Mouse (Mus musculus) macrophage (primary cell): ENCODE measurements around the gene Serpinb3d. TPM values are rescaled to one million over a fixed set of nuclear protein-coding genes. Genes with fewer than 3 reads are reported as not detected.
"Not testable (repeated sequence)": the region's sequence is repeated elsewhere in the genome, so short reads cannot be mapped to it uniquely, and the experiment has no call there.

Experiments used
- H3K27ac ChIP-seq: fragments of 350-480 bp; formaldehyde crosslinking; 2 replicates; pipeline ENCODE4 v1.9.0; 2021
- H3K36me3 ChIP-seq: fragments of 350-480 bp; formaldehyde crosslinking; 2 replicates; pipeline ENCODE4 v1.9.0; 2021; ENCODE audit errors: inconsistent target
- H3K4me3 ChIP-seq: fragments of 350-480 bp; formaldehyde crosslinking; 2 replicates; pipeline ENCODE4 v1.9.0; 2021; ENCODE audit errors: inconsistent target
- H3K79me2 ChIP-seq: fragments of 350-480 bp; formaldehyde crosslinking; 2 replicates; pipeline ENCODE4 v1.9.0; 2021; ENCODE audit errors: inconsistent target
- WGBS: methylation state at CpG from one replicate; pipeline ENCODE4 v1.1.7; 2026; ENCODE audit warnings: inconsistent platforms; ENCODE audit not compliant: missing documents; 5-methylcytosine and 5-hydroxymethylcytosine counted together
- polyA plus RNA-seq: library from polyadenylated mRNA; stranded (reverse); fragments of 250-400 nt; gene quantifications from 3 replicates; pipeline ENCODE4 v1.2.4, GENCODE M21; 2018; ENCODE audit warnings: inconsistent platforms
- total RNA-seq, 78 experiments: library from RNA; depleted of rRNA; stranded (reverse); fragments of 250-400 nt; gene quantifications; 1 replicate in 9 of 78; 2 replicates in 24 of 78; 3 replicates in 43 of 78; 4 replicates in 2 of 78; pipeline ENCODE4 v1.2.4; 2018; ENCODE audit warnings: inconsistent platforms in 56 of 78

Gene Serpinb3d
- total RNA-seq (2018; cell fraction: chromatin; rRNA removed) = not detected
- not detected for total RNA-seq (2018; cell fraction: cytosol; rRNA removed)
- total RNA-seq (2018; cell fraction: nucleus; rRNA removed) = not detected
- polyA plus RNA-seq = not detected in 3 replicates

- Histone ChIP-seq H3K27ac (no peak within 1 kb of the TSS), H3K4me3 (no peak within 1 kb of the TSS)
These were observed at the start of gene Serpinb3d for GRCm38 (mm10) chr1:107083406-107083805. Gene Serpinb3d (minus strand): TSS chr1:107083506.

DNA sequence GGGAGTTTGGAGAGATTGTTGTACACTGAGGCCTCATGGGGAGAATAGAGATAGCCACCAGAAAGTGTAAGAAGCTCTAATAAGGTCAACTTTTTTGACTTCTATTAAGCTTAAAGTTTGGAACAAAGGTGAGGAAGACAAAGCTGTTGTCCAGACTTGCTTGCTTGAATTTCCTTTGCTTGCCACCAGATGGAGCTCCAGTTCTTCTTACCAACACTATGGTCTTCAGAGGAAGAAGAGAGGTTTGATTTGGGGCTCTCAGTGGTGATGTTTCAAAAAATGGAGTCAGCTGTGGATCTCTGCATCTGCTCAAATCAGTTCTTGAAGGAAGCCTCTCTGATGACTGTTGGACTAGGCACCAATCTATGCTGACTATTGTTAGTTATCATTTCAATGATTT is 44.1 kb upstream of the Serpinb3d start:
- not testable (repeated sequence) for H3K4me3 ChIP-seq, H3K79me2 ChIP-seq, H3K36me3 ChIP-seq, H3K27ac ChIP-seq

More at GRCm38 (mm10) chr1:107083406-107083805, at the start of gene Serpinb3d:
- Histone ChIP-seq H3K79me2 (no peaks in the 10 kb centered on the region), H3K36me3 (no peaks in the 10 kb centered on the region)

GRCm38 (mm10) chr1:107098417-107098816 is 15.1 kb upstream of the Serpinb3d start:
- Histone ChIP-seq H3K4me3 (no peak overlapping the region), H3K36me3 (no peaks in the 10 kb centered on the region), H3K27ac (no peak overlapping the region), H3K79me2 (no peaks in the 10 kb centered on the region)
- 87% methylated on average over 2 of the region's 2 CpGs for WGBS

- no peaks in the 10 kb centered on the region for H3K79me2 ChIP-seq
- H3K27ac ChIP-seq = no peak within 1 kb of the TSS
- no peaks in the 10 kb centered on the region for H3K36me3 ChIP-seq
- 71% methylated on average over 1 of the region's 1 CpGs for WGBS
- H3K4me3 ChIP-seq = no peak within 1 kb of the TSS
These were observed 31.1 kb downstream of the Serpinb3d start, which contains the start of gene Serpinb3a for GRCm38 (mm10) chr1:107052203-107052602. Gene Serpinb3a (minus strand): TSS chr1:107052303.

DNA sequence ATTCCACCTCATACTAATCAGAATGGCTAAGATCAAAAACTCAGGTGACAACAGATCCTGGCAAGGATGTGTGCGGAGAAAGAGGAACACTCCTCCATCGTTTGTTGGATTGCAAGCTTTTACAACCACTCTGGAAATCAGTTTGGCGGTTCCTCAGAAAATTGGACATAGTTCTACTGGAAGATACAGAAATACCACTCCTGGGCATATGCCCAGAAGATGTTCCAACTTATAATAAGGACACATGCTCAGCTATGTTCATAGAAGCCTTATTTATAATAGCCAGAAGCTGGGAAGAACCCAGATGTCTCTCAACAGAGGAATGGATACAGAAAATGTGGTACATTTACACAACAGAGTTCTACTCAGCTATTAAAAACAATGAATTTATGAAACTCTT is 49.1 kb downstream of the Serpinb3d start:
- H3K4me3 ChIP-seq, H3K79me2 ChIP-seq, H3K27ac ChIP-seq, H3K36me3 ChIP-seq: not testable (repeated sequence)
- 82% methylated on average over 3 of the region's 3 CpGs for WGBS

Other genes with a start within 250 kb of the Serpinb3d start
- not detected in 3 replicates for gene Serpinb5, start 222.3 kb downstream of the Serpinb3d start, polyA plus RNA-seq
- 0.10 to 0.56 TPM in 2 of 3 replicates, not detected in the other for gene Serpinb12, start 149.1 kb downstream of the Serpinb3d start, polyA plus RNA-seq
- not detected in 3 replicates for gene Serpinb13, start 102.5 kb downstream of the Serpinb3d start, polyA plus RNA-seq
- not detected in 3 replicates for gene Serpinb3a, start 31.2 kb downstream of the Serpinb3d start, polyA plus RNA-seq
- not detected in 3 replicates for gene Serpinb3b, start 194.9 kb upstream of the Serpinb3d start, polyA plus RNA-seq
- gene Serpinb3c, start 194.9 kb upstream of the Serpinb3d start, polyA plus RNA-seq = not detected in 3 replicates